8 mouse cellular contexts compared by ENCODE assay signal in the genomic region with DNA sequence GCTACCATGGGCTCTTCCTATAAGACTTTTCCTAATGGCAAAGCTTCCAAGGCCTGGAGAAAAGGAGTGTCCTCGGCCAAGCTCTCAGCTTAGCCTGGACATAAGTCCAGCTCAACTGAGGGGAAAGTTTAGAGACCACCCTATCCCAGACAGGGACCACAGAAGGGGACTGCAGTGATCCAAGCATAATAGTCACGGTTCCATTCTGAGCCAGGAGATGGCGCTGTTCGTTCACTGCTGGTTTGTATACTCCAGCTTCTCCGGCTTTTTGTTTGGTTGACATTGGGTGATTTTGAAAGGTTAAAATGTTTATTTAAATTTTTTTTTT. TPM values are rescaled to one million over a fixed set of nuclear protein-coding genes. Genes with fewer than 3 reads are reported as not detected.
DNase-seq lines count a peak whose midpoint lies in the region; ATAC-seq and TF ChIP-seq lines count a peak whose summit lies in the region.

No protein-coding gene starts in this region.

- H3K79me2 ChIP-seq in MEL (ENCODE audit: control insufficient read depth, insufficient read depth, low read length, poor library complexity), result peaks cover 21% of the 10 kb centered on the region

- DNase-seq in gastrocnemius, adult 18-20 months (ENCODE audit: low spot score), result peak; percentile 70
- no peak for DNase-seq in gastrocnemius, postnatal 25 days
- DNase-seq in MEL (ENCODE audit: low read depth, low spot score), result peak; percentile 90
- peak; percentile 81 for DNase-seq in cerebellum, adult 9-10 months
- DNase-seq in layer of hippocampus, postnatal 14 days (ENCODE audit: low spot score in 2 of 2), result peak; percentile 82 to 85
- peak; percentile 87 for DNase-seq in mesoderm, embryonic 11.5 days (ENCODE audit: low read depth, low spot score)
- DNase-seq in telencephalon, adult 2 months (ENCODE audit: low read depth, low spot score), result peak; percentile 64

- TF ChIP-seq CTCF in MEL (IDR thresholded peaks at IDR 0.05 in 2 of 3, conservative IDR thresholded peaks at IDR 0.05 in 1 of 3; ENCODE audit: control insufficient read depth in 1 of 3, insufficient read depth in 1 of 3, low read depth in 2 of 3, low read length in 3 of 3, poor library complexity in 1 of 3, severe bottlenecking in 1 of 3), result peak; percentile 74 to 90 (median 83)

- peak; percentile 73 for TF ChIP-seq RAD21 in MEL (IDR thresholded peaks at IDR 0.05; ENCODE audit: low read depth, low read length)

- H3K9me3 ChIP-seq in MEL (replicated peaks; ENCODE audit: insufficient read depth, low read length), result no peaks in the 10 kb centered on the region
- H3K9me3 ChIP-seq in heart, embryonic 15.5 days (replicated peaks), result no peaks in the 10 kb centered on the region

- H3K4me2 ChIP-seq in heart, embryonic 15.5 days, result no peak overlapping the region

- H3K9ac ChIP-seq in MEL (ENCODE audit: control insufficient read depth, low read depth, low read length, poor library complexity, severe bottlenecking), result no peak overlapping the region
- H3K9ac ChIP-seq in heart, embryonic 15.5 days, result no peak overlapping the region

- H3K4me3 ChIP-seq in MEL (ENCODE audit: control insufficient read depth in 1 of 2, insufficient read depth in 1 of 2, low read depth in 2 of 2, low read length in 2 of 2), result no peak overlapping the region
- H3K4me3 ChIP-seq in heart, embryonic 15.5 days, result no peak overlapping the region

- no peaks in the 10 kb centered on the region for H3K27me3 ChIP-seq in MEL (ENCODE audit: control insufficient read depth in 1 of 2, insufficient read depth in 2 of 2, low read length in 2 of 2)
- H3K27me3 ChIP-seq in heart, embryonic 15.5 days, result peaks cover 3% of the 10 kb centered on the region; the same call in 1 of the 2 replicates

- peak; percentile 14 to 65; a peak in 1 of 4 replicates for TF ChIP-seq POLR2A in MEL (IDR thresholded peaks at IDR 0.05; ENCODE audit: control insufficient read depth in 1 of 2, insufficient read depth in 1 of 2, low read depth in 1 of 2, low read length in 2 of 2, poor library complexity in 1 of 2)

- H3K36me3 ChIP-seq in MEL (ENCODE audit: control insufficient read depth in 1 of 2, insufficient read depth in 2 of 2, low read length in 2 of 2), result peaks cover 11 to 12% of the 10 kb centered on the region in 2 experiments
- peaks cover 35% of the 10 kb centered on the region for H3K36me3 ChIP-seq in heart, embryonic 15.5 days

- no peak overlapping the region for H3K27ac ChIP-seq in MEL (ENCODE audit: control insufficient read depth, low read depth, low read length)
- peak overlapping the region; percentile 43; the same call in 1 of the 2 replicates for H3K27ac ChIP-seq in heart, embryonic 15.5 days

- no peak for TF ChIP-seq EP300 in MEL (IDR thresholded peaks at IDR 0.05; ENCODE audit: low read depth in 1 of 2, low read length in 2 of 2)

- H3K4me1 ChIP-seq in MEL (ENCODE audit: control insufficient read depth in 1 of 2, insufficient read depth in 2 of 2, low read length in 2 of 2), result peaks cover 0 to 12% of the 10 kb centered on the region in 2 experiments; a peak in 1 of 4 replicates
- H3K4me1 ChIP-seq in heart, embryonic 15.5 days (replicated peaks), result peaks cover 19% of the 10 kb centered on the region

- ATAC-seq in heart, embryonic 15.5 days (replicated peaks; ENCODE audit: insufficient number of reproducible peaks, insufficient read depth, low FRiP score, low read depth), result no peak

- WGBS in heart, embryonic 15.5 days, result 1% methylated on average over 5 of the region's 5 CpGs

TF ChIP-seq in MEL, 35 proteins besides CTCF, POLR2A, EP300 and RAD21:
- TF ChIP-seq CHD2 (IDR thresholded peaks at IDR 0.05; ENCODE audit: low read length), result no peak
- peak; percentile 95 for TF ChIP-seq POLR2AphosphoS2 (IDR thresholded peaks at IDR 0.05; ENCODE audit: low read length)
- 0 out of 2 replicates have a peak, but pooled peaks have one; percentile 23 for TF ChIP-seq BHLHE40 (IDR thresholded peaks at IDR 0.05; ENCODE audit: borderline replicate concordance, low read depth, low read length)
- TF ChIP-seq ZMIZ1 (IDR thresholded peaks at IDR 0.05; ENCODE audit: low read depth, low read length), result peak; percentile 68
- peak; percentile 62 for TF ChIP-seq SMC3 (IDR thresholded peaks at IDR 0.05; ENCODE audit: low read depth, low read length)
- TF ChIP-seq MYC (IDR thresholded peaks at IDR 0.05; ENCODE audit: low read depth, low read length), result peak; percentile 37; the same call in 1 of the 2 replicates
- TF ChIP-seq USF2 (IDR thresholded peaks at IDR 0.05; ENCODE audit: borderline replicate concordance in 1 of 2, insufficient read depth in 1 of 2, low read depth in 1 of 2, low read length in 2 of 2), result no peak
- TF ChIP-seq HCFC1 (IDR thresholded peaks at IDR 0.05; ENCODE audit: low read depth, low read length), result no peak
- no peak for TF ChIP-seq CHD1 (IDR thresholded peaks at IDR 0.05; ENCODE audit: low read depth, low read length)
- no peak for TF ChIP-seq USF1 (IDR thresholded peaks at IDR 0.05; ENCODE audit: low read depth, low read length)

RNA-seq across cellular contexts. Expression of gene Rpl19, which starts 4.9 kb away (rescaled TPM):
- 100 to 1,000 TPM; 457 to 462 TPM for total RNA-seq in gastrocnemius, adult 18-20 months (2021)
- total RNA-seq in gastrocnemius, postnatal 25 days (2021), result 100 to 1,000 TPM; 421 to 453 TPM
- 4,634 and 4,715 TPM in 2 replicates for total RNA-seq in MEL (2012; rRNA removed)
- polyA plus RNA-seq in MEL (2012; ENCODE audit: insufficient read depth in 1 of 2, insufficient read length in 2 of 2, low read depth in 1 of 2, low replicate concordance in 2 of 2, missing spikeins in 1 of 2), result 1,000 to 10,000 TPM in 1 of 2 experiments, 100 to 1,000 TPM in 1; 210 to 2,650 TPM
- polyA plus RNA-seq in heart, embryonic 15.5 days (2015; fragmentation: Nextera tagmentation; extraction: Ambion mirVana), result 601 and 668 TPM in 2 replicates
- 100 to 1,000 TPM; 532 to 602 TPM for total RNA-seq in layer of hippocampus, postnatal 14 days (2021)

RNA-seq across cellular contexts. Expression of gene Cacnb1, which starts 8.6 kb away (rescaled TPM):
- 100 to 1,000 TPM; 167 to 198 TPM for total RNA-seq in gastrocnemius, adult 18-20 months (2021)
- 100 to 1,000 TPM; 212 to 259 TPM for total RNA-seq in gastrocnemius, postnatal 25 days (2021)
- 1.8 and 2.3 TPM in 2 replicates for total RNA-seq in MEL (2012; rRNA removed)
- polyA plus RNA-seq in MEL (2012; ENCODE audit: insufficient read depth in 1 of 2, insufficient read length in 2 of 2, low read depth in 1 of 2, low replicate concordance in 2 of 2, missing spikeins in 1 of 2), result 1 to 10 TPM in 1 of 2 experiments, not detected in 1; 4.4 TPM
- 5.8 and 8.5 TPM in 2 replicates for polyA plus RNA-seq in heart, embryonic 15.5 days (2015; fragmentation: Nextera tagmentation; extraction: Ambion mirVana)
- 100 to 1,000 TPM; 128 to 131 TPM for total RNA-seq in layer of hippocampus, postnatal 14 days (2021)

RNA-seq across cellular contexts. Expression of gene Stac2, which starts 21.9 kb away (rescaled TPM):
- total RNA-seq in gastrocnemius, adult 18-20 months (2021), result under 1 TPM; 0.14 to 0.16 TPM
- total RNA-seq in gastrocnemius, postnatal 25 days (2021), result under 1 TPM in 1 of 2 experiments, not detected in 1; 0.13 TPM
- not detected in 2 replicates for total RNA-seq in MEL (2012; rRNA removed)
- polyA plus RNA-seq in MEL (2012; ENCODE audit: insufficient read depth in 1 of 2, insufficient read length in 2 of 2, low read depth in 1 of 2, low replicate concordance in 2 of 2, missing spikeins in 1 of 2), result under 1 TPM in 1 of 2 experiments, not detected in 1; 0.04 TPM
- 0.78 and 1.0 TPM in 2 replicates for polyA plus RNA-seq in heart, embryonic 15.5 days (2015; fragmentation: Nextera tagmentation; extraction: Ambion mirVana)
- 10 to 100 TPM; 27.2 to 31.0 TPM for total RNA-seq in layer of hippocampus, postnatal 14 days (2021)

RNA-seq across cellular contexts. Expression of gene Arl5c, which starts 35.4 kb away (rescaled TPM):
- under 1 TPM in 1 of 2 experiments, not detected in 1; 0.26 TPM for total RNA-seq in gastrocnemius, adult 18-20 months (2021)
- under 1 TPM in 1 of 2 experiments, not detected in 1; 0.27 TPM for total RNA-seq in gastrocnemius, postnatal 25 days (2021)
- 1.2 and 1.3 TPM in 2 replicates for total RNA-seq in MEL (2012; rRNA removed)
- 10 to 100 TPM in 1 of 2 experiments, not detected in 1; 10.4 TPM for polyA plus RNA-seq in MEL (2012; ENCODE audit: insufficient read depth in 1 of 2, insufficient read length in 2 of 2, low read depth in 1 of 2, low replicate concordance in 2 of 2, missing spikeins in 1 of 2)
- polyA plus RNA-seq in heart, embryonic 15.5 days (2015; fragmentation: Nextera tagmentation; extraction: Ambion mirVana), result 3.8 and 6.9 TPM in 2 replicates
- total RNA-seq in layer of hippocampus, postnatal 14 days (2021), result 1 to 10 TPM; 1.5 to 1.6 TPM

RNA-seq across cellular contexts. Expression of gene Plxdc1, which starts 45.2 kb away (rescaled TPM):
- 1 to 10 TPM; 2.1 to 2.6 TPM for total RNA-seq in gastrocnemius, adult 18-20 months (2021)
- 1 to 10 TPM; 3.1 TPM for total RNA-seq in gastrocnemius, postnatal 25 days (2021)
- total RNA-seq in MEL (2012; rRNA removed), result 13.1 and 15.1 TPM in 2 replicates
- 10 to 100 TPM in 1 of 2 experiments, not detected in 1; 24.5 TPM for polyA plus RNA-seq in MEL (2012; ENCODE audit: insufficient read depth in 1 of 2, insufficient read length in 2 of 2, low read depth in 1 of 2, low replicate concordance in 2 of 2, missing spikeins in 1 of 2)
- polyA plus RNA-seq in heart, embryonic 15.5 days (2015; fragmentation: Nextera tagmentation; extraction: Ambion mirVana), result 0.88 and 2.2 TPM in 2 replicates
- 1 to 10 TPM; 7.9 to 9.6 TPM for total RNA-seq in layer of hippocampus, postnatal 14 days (2021)

Comparison
In these comparisons a context has a peak if more than half of its experiments do, and no peak if none do; other contexts are left out.
1. RNA of gene Cacnb1, which starts 8.6 kb away (total RNA-seq): 212 to 259 TPM in gastrocnemius, postnatal 25 days, 167 to 198 TPM in gastrocnemius, adult 18-20 months and 128 to 131 TPM in layer of hippocampus, postnatal 14 days; 1.8 to 2.3 TPM in MEL; every median in the first group is over 10 times any median in the second.
2. RNA of gene Stac2, which starts 21.9 kb away (total RNA-seq): 27.2 to 31.0 TPM in layer of hippocampus, postnatal 14 days; 0.14 to 0.16 TPM in gastrocnemius, adult 18-20 months, 0.13 TPM in gastrocnemius, postnatal 25 days and not detected in MEL; every median in the first group is over 10 times any median in the second.